ENCODE assay signal across 10 mouse cellular contexts in the genomic region with DNA sequence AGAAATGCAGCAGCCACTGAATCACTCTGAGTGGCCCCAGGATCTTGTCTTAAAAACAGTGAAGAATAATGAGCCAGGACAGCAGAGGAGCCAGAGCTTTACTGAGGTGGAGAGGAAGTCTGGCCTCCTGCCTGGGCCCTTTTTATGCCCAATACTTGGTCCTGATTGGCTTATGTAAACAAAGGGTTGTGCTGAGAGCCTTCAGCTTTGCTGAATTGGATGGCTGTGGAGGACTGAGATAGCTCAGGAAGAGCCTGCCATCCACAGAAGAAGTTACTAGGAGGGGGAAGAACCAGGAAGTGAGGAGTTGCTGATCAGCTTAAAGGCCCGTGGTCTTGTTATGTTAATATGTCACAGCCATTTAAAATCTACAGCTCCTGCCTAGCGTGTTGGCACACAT. TPM values are rescaled to one million over a fixed set of nuclear protein-coding genes. Genes with fewer than 3 reads are reported as not detected.
DNase-seq lines count a peak whose midpoint lies in the region; ATAC-seq lines count a peak whose summit lies in the region.
"Had no signal": no experiment of that assay in that cellular context is flagged by ENCODE, and none has a peak within 500 bp of the region (broad histone marks: within the 10 kb centered on the region; RNA-seq: fewer than 3 reads in every experiment).

No protein-coding gene starts in this region.

- H3K27ac ChIP-seq in forebrain, embryonic 16.5 days (ENCODE audit: low read length) = no peak overlapping the region
- peak overlapping the region; percentile 23; the same call in 1 of the 2 replicates for H3K27ac ChIP-seq in limb, embryonic 11.5 days (replicated peaks; ENCODE audit: low read depth, low read length)

- H3K4me1 ChIP-seq in forebrain, embryonic 16.5 days (replicated peaks; ENCODE audit: control insufficient read depth, insufficient read depth, low read length) = peaks cover 17% of the 10 kb centered on the region
- H3K4me1 ChIP-seq in limb, embryonic 11.5 days (ENCODE audit: control insufficient read depth, insufficient read depth, low read length) = peaks cover 12% of the 10 kb centered on the region

- no peaks in the 10 kb centered on the region for H3K27me3 ChIP-seq in forebrain, embryonic 16.5 days (replicated peaks; ENCODE audit: control insufficient read depth, insufficient read depth, low read length)
- H3K27me3 ChIP-seq in limb, embryonic 11.5 days (ENCODE audit: control insufficient read depth, insufficient read depth, low read length) = no peaks in the 10 kb centered on the region

- H3K4me3 ChIP-seq in forebrain, embryonic 16.5 days (replicated peaks; ENCODE audit: low read length) = no peak overlapping the region
- H3K4me3 ChIP-seq in limb, embryonic 11.5 days (ENCODE audit: low read depth, low read length) = no peak overlapping the region
- H3K4me3 ChIP-seq: erythroblast, embryonic 14.5 days had no signal

- DNase-seq in cerebellum, adult 18-20 months = peak; percentile 28 to 36
- DNase-seq in 416B (ENCODE audit: low read depth) = peak; percentile 45
- DNase-seq in limb, embryonic 11.5 days (ENCODE audit: low spot score) = no peak
- no peak for DNase-seq in ovary, adult 18-20 months (ENCODE audit: low spot score)
- no peak for DNase-seq in right cerebral cortex, postnatal 25 days
- no peak for DNase-seq in frontal cortex, postnatal 10 days (ENCODE audit: low spot score in 2 of 2)

- WGBS in forebrain, embryonic 16.5 days = 5% methylated on average over 2 of the region's 2 CpGs
- 41% methylated on average over 2 of the region's 2 CpGs for WGBS in limb, embryonic 11.5 days

- ATAC-seq in cerebellum, adult (ENCODE audit: insufficient number of reproducible peaks, low FRiP score, low TSS enrichment) = no peak
- ATAC-seq in forebrain, embryonic 16.5 days = peak; percentile 54; the same call in 1 of the 2 replicates
- ATAC-seq in limb, embryonic 11.5 days (ENCODE audit: insufficient number of reproducible peaks, low FRiP score, low TSS enrichment, low read depth) = no peak

- H3K9me3 ChIP-seq in forebrain, embryonic 16.5 days (ENCODE audit: control insufficient read depth, low read length) = no peaks in the 10 kb centered on the region
- no peaks in the 10 kb centered on the region for H3K9me3 ChIP-seq in limb, embryonic 11.5 days (ENCODE audit: control insufficient read depth, low read length)

- H3K9ac ChIP-seq in forebrain, embryonic 16.5 days (replicated peaks; ENCODE audit: low read depth, low read length) = no peak overlapping the region
- H3K9ac ChIP-seq in limb, embryonic 11.5 days (ENCODE audit: low read length) = no peak overlapping the region

- no peak overlapping the region for H3K4me2 ChIP-seq in forebrain, embryonic 16.5 days (ENCODE audit: low read length)
- no peak overlapping the region for H3K4me2 ChIP-seq in limb, embryonic 11.5 days (ENCODE audit: low read depth, severe bottlenecking)

- no peaks in the 10 kb centered on the region for H3K36me3 ChIP-seq in forebrain, embryonic 16.5 days (ENCODE audit: control insufficient read depth, insufficient read depth)
- no peaks in the 10 kb centered on the region for H3K36me3 ChIP-seq in limb, embryonic 11.5 days (ENCODE audit: control insufficient read depth, insufficient read depth, low read length)

RNA-seq across cellular contexts. Expression of gene R3hdm2, which starts 46.5 kb away (rescaled TPM):
- 37.5 and 39.7 TPM in 2 replicates for polyA plus RNA-seq in forebrain, embryonic 16.5 days (2015; fragmentation: Nextera tagmentation; extraction: Ambion mirVana)
- 35.8 and 45.7 TPM in 2 replicates for polyA plus RNA-seq in limb, embryonic 11.5 days (2014; fragmentation: Nextera tagmentation; extraction: Ambion mirVana)

RNA-seq across cellular contexts. Expression of gene Inhbc, which starts 56.4 kb away (rescaled TPM):
- not detected in 2 replicates for polyA plus RNA-seq in forebrain, embryonic 16.5 days (2015; fragmentation: Nextera tagmentation; extraction: Ambion mirVana)
- 0.15 TPM in 1 of 2 replicates, not detected in the other for polyA plus RNA-seq in limb, embryonic 11.5 days (2014; fragmentation: Nextera tagmentation; extraction: Ambion mirVana)
- polyA plus RNA-seq: C2C12; erythroblast, embryonic 14.5 days had no signal

Comparison
In these comparisons a context has a peak if more than half of its experiments do, and no peak if none do; other contexts are left out.
1. DNase-seq: peak in cerebellum, adult 18-20 months (2 of 2) and 416B (single experiment); none in limb, embryonic 11.5 days (single experiment), ovary, adult 18-20 months (single experiment), right cerebral cortex, postnatal 25 days (single experiment) and frontal cortex, postnatal 10 days (0 of 2).